Mouse (Mus musculus) layer of hippocampus, postnatal 36 days (tissue): ENCODE data around the gene Fryl. TPM values are rescaled to one million over a fixed set of nuclear protein-coding genes. Genes with fewer than 3 reads are reported as not detected.

Source experiments
- DNase-seq, 2 experiments: peaks; one replicate each; pipeline ENCODE4 v3.0.0; 2022
- total RNA-seq, 2 experiments: library from RNA; stranded (reverse); gene quantifications; 2 replicates each; pipeline ENCODE4 v1.2.3; 2021

Fryl gene
- total RNA-seq, 2 experiments from 2014 or later: 63.9 to 77.7 TPM

- DNase-seq: peak; percentile 62 to 65
Observed at GRCm38 (mm10) chr5:73255321-73256251, 833 bp downstream of the Fryl start.

- DNase-seq: no peak
Observed at GRCm38 (mm10) chr5:73254660-73255059, 1.8 kb downstream of the Fryl start.

- no peak for DNase-seq
Observed at GRCm38 (mm10) chr5:73252739-73253138, 3.7 kb downstream of the Fryl start.

GRCm38 (mm10) chr5:73249341-73249740 is 7.1 kb downstream of the Fryl start:
- no peak for DNase-seq

GRCm38 (mm10) chr5:73248211-73248610 is 8.2 kb downstream of the Fryl start:
- no peak for DNase-seq

- no peak for DNase-seq
Observed at GRCm38 (mm10) chr5:73246414-73246813, 10.0 kb downstream of the Fryl start.

- DNase-seq: no peak
Observed at GRCm38 (mm10) chr5:73244403-73244802, 12.0 kb downstream of the Fryl start.

GRCm38 (mm10) chr5:73241966-73242365 is 14.5 kb downstream of the Fryl start:
- DNase-seq: peak in 1 of 2 experiments; percentile 35

GRCm38 (mm10) chr5:73241332-73241731 is 15.1 kb downstream of the Fryl start:
- no peak for DNase-seq

GRCm38 (mm10) chr5:73240391-73240790 is 16.0 kb downstream of the Fryl start:
- DNase-seq: no peak

GRCm38 (mm10) chr5:73236894-73237334 is 19.5 kb downstream of the Fryl start:
- DNase-seq: no peak

GRCm38 (mm10) chr5:73235201-73235600 is 21.2 kb downstream of the Fryl start:
- DNase-seq: no peak

GRCm38 (mm10) chr5:73233018-73233881 is 23.2 kb downstream of the Fryl start:
- DNase-seq: no peak

GRCm38 (mm10) chr5:73232267-73232666 is 24.2 kb downstream of the Fryl start:
- DNase-seq: no peak

- DNase-seq: no peak
Observed at GRCm38 (mm10) chr5:73231835-73232234, 24.6 kb downstream of the Fryl start.

- no peak for DNase-seq
Observed at GRCm38 (mm10) chr5:73230171-73230570, 26.2 kb downstream of the Fryl start.

GRCm38 (mm10) chr5:73229467-73229866 is 27.0 kb downstream of the Fryl start:
- no peak for DNase-seq

- no peak for DNase-seq
Observed at GRCm38 (mm10) chr5:73228291-73229049, 27.9 kb downstream of the Fryl start.

- DNase-seq: no peak
Observed at GRCm38 (mm10) chr5:73227518-73228101, 28.8 kb downstream of the Fryl start.

- no peak for DNase-seq
Observed at GRCm38 (mm10) chr5:73223065-73223464, 33.4 kb downstream of the Fryl start.

GRCm38 (mm10) chr5:73222397-73222796 is 34.0 kb downstream of the Fryl start:
- no peak for DNase-seq

GRCm38 (mm10) chr5:73221826-73222225 is 34.6 kb downstream of the Fryl start:
- no peak for DNase-seq
